Mouse (Mus musculus): ENCODE results near the gene B3galnt2.

Gene B3galnt2

DNA sequence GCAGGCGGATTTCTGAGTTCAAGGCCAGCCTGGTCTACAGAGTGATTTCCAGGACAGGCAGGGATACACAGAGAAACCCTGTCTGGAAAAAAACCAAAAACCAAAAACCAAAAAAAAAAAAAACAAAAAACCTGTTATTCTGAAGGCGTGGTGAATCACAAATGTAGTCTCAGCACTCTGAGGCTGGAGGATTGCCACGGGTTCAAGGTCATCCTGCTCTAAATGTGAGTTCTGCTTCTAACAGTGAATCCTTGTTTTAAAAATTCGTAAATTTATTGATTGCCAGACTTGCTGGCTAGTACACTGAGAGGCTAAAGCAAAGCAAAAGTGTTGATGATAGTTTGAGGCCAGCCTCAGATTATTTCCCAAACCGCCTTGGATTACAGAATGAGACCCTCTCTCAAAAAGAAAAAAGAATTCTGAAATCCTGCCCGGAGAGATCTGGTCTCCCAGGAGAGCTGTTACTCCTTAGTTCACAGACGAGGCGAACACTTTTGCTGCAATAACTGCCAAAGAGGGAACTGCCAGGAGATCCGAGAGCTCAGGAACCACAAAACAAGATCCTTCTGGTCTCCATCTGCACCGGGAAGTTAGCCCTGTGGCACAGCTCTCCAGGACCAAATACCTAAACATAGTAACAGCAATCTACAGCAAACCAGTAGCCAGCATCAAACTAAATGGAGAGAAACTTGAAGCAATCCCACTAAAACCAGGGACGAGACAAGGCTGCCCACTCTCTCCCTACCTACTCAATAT is 81.8 kb downstream of the B3galnt2 start:
- no peak for TF ChIP-seq GATA4 (IDR thresholded peaks at IDR 0.05; ENCODE audit: insufficient replicate concordance, low read length)

- TF ChIP-seq GATA4 (IDR thresholded peaks at IDR 0.05; ENCODE audit: insufficient replicate concordance, low read length), result no peak
Measured at GRCm38 (mm10) chr13:14038911-14039291, 84.6 kb downstream of the B3galnt2 start.

DNA sequence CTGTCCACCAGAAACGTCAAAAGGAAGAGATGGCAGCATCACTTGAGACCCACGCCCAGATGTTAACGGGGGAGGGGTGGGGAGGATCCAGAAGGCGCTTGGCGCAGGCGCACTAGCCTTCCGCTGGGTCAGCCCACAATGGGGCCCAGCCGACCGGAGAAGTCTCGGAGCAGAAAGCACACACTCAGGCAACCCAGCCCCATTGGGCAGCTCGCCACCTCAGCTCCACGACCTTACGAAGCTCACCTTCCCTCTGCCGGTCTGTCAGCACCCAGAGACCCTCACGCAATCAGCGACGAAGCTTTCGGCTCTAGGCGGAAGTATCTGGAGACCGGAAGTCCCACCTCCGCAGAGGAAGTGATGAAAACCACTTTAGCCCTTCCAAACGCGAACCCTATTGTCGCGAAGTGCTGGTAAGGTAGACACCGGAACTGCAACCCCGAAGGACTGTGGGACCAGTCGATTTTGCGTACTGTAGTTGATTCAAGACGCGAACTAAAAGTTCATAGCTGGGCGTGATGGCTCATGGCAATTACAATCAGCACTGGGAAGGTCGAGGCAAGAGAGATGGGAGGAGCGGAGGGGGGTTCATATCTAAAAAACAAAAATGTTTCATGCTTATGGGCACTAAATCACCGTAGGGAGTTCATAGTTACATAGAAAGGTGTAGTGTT is 85.2 kb downstream of the B3galnt2 start, which contains the start of gene Tbce:
TSS of gene Tbce (minus strand) at position 347 of the 674 bp plus-strand sequence.
- no peak for TF ChIP-seq GATA4 (IDR thresholded peaks at IDR 0.05; ENCODE audit: insufficient replicate concordance, low read length)

GRCm38 (mm10) chr13:14040186-14040585 is 85.9 kb downstream of the B3galnt2 start:
- TF ChIP-seq GATA4 (IDR thresholded peaks at IDR 0.05; ENCODE audit: insufficient replicate concordance, low read length), result no peak

GRCm38 (mm10) chr13:14043851-14044250 is 89.6 kb downstream of the B3galnt2 start:
- no peak for TF ChIP-seq GATA4 (IDR thresholded peaks at IDR 0.05; ENCODE audit: insufficient replicate concordance, low read length)

- TF ChIP-seq GATA4 (IDR thresholded peaks at IDR 0.05; ENCODE audit: insufficient replicate concordance, low read length), result no peak
Measured at GRCm38 (mm10) chr13:14044521-14044920, 90.3 kb downstream of the B3galnt2 start.
